Mouse (Mus musculus) hindbrain, embryonic 13.5 days (tissue): ENCODE measurements around the gene Rap1gap. TPM values are rescaled to one million over a fixed set of nuclear protein-coding genes. Genes with fewer than 3 reads are reported as not detected.

Source experiments
- ATAC-seq: fragments of 200-750 bp; cut with Nextera tagmentation; 2 replicates; pipeline ENCODE4 v1.8.0; 2017; ENCODE audit warnings: moderate TSS enrichment; ENCODE audit not compliant: low FRiP score
- H3K27ac ChIP-seq: fragments of 300-500 bp; sonication (generic); 2 replicates; pipeline ENCODE4 v1.5.1; 2015; ENCODE audit warnings: inconsistent platforms, mild to moderate bottlenecking, moderate library complexity
- H3K27me3 ChIP-seq: fragments of 300-500 bp; sonication (generic); 2 replicates; pipeline ENCODE4 v1.6.1; 2015; ENCODE audit warnings: mild to moderate bottlenecking, inconsistent platforms
- H3K36me3 ChIP-seq: fragments of 300-500 bp; sonication (generic); 2 replicates; pipeline ENCODE4 v1.6.1; 2015; ENCODE audit warnings: mild to moderate bottlenecking, inconsistent platforms
- H3K4me1 ChIP-seq: fragments of 300-500 bp; sonication (generic); replicated peaks from 2 replicates; pipeline ENCODE4 v1.6.1; 2015; ENCODE audit warnings: inconsistent platforms
- H3K4me2 ChIP-seq: fragments of 300-500 bp; sonication (generic); 2 replicates; pipeline ENCODE4 v1.6.1; 2015; ENCODE audit warnings: inconsistent platforms, mild to moderate bottlenecking, moderate library complexity
- H3K4me3 ChIP-seq: fragments of 300-500 bp; sonication (generic); 2 replicates; pipeline ENCODE4 v1.5.1; 2015; ENCODE audit warnings: mild to moderate bottlenecking, inconsistent platforms
- H3K9ac ChIP-seq: fragments of 300-500 bp; sonication (generic); 2 replicates; pipeline ENCODE4 v1.6.1; 2015; ENCODE audit warnings: mild to moderate bottlenecking, inconsistent platforms
- H3K9me3 ChIP-seq: fragments of 300-500 bp; sonication (generic); 2 replicates; pipeline ENCODE4 v1.6.1; 2016; ENCODE audit warnings: inconsistent platforms
- WGBS: fragments of 180-500 bp; shearing (Covaris S2); methylation state at CpG from one replicate; pipeline ENCODE4 v1.1.7; 2015; 5-methylcytosine and 5-hydroxymethylcytosine counted together
- polyA plus RNA-seq: library from polyadenylated mRNA; unstranded; fragments of >200 nt; fragmentation: Nextera tagmentation; extraction: Ambion mirVana; gene quantifications from 2 replicates; pipeline ENCODE4 v1.2.1, GENCODE M21; 2015

Rap1gap gene
- polyA plus RNA-seq, 1 experiment from 2014 or later, result 39.2 TPM

DNA sequence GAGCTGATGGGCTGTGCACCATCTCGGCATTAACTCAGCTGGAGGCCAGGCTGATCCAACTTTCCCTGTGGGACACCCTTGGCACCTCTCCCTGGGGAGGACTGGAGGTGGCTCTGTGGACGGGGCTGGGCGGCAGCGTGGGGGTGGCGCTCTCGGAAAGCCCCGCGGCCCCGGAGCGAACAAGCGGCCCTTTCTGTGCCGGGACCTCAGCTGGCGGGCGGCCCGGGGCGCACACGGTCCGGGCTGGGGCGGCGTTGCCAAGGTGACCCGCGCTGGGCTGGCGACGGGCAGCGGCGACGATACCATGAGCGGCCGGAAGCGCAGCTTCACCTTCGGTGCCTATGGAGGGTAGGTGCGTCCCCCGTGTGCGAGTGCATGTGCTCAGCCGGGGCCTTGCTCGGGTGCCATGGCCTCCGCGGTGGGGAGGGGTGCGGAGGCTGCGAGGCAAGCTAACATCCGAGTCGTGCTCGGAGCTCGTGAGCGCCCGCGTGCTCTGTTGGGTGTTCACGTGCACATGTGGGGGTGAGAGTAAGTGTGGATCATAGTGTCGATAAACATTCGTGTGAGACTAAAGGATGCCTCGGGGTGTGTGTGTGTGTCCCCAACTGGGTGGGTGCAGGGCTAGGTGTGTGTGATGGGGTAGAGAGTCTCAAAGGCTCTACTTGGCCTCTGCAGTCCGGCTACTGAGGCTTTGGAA, 17.0 kb downstream of the Rap1gap start:
- H3K4me1 ChIP-seq, result peaks cover 47% of the 10 kb centered on the region
- H3K36me3 ChIP-seq, result no peaks in the 10 kb centered on the region
- H3K9me3 ChIP-seq, result no peaks in the 10 kb centered on the region
- peak overlapping the region; percentile 71 for H3K9ac ChIP-seq
- ATAC-seq, result peak; percentile 33
- peak overlapping the region; percentile 77 for H3K27ac ChIP-seq
- peak overlapping the region; percentile 72 for H3K4me2 ChIP-seq
- peak overlapping the region; percentile 39 for H3K4me3 ChIP-seq
- H3K27me3 ChIP-seq, result peaks cover 48% of the 10 kb centered on the region
- WGBS, result 5% methylated on average over 52 of the region's 52 CpGs

GRCm38 (mm10) chr4:137682961-137683453, 18.5 kb downstream of the Rap1gap start:
- ATAC-seq, result no peak
- 44% methylated on average over 7 of the region's 7 CpGs for WGBS
- Histone ChIP-seq H3K36me3 (no peaks in the 10 kb centered on the region), H3K9ac (no peak overlapping the region), H3K4me1 (peaks cover 45% of the 10 kb centered on the region), H3K27ac (no peak overlapping the region), H3K9me3 (no peaks in the 10 kb centered on the region), H3K4me2 (no peak overlapping the region), H3K4me3 (no peak overlapping the region), H3K27me3 (peaks cover 40% of the 10 kb centered on the region)

DNA sequence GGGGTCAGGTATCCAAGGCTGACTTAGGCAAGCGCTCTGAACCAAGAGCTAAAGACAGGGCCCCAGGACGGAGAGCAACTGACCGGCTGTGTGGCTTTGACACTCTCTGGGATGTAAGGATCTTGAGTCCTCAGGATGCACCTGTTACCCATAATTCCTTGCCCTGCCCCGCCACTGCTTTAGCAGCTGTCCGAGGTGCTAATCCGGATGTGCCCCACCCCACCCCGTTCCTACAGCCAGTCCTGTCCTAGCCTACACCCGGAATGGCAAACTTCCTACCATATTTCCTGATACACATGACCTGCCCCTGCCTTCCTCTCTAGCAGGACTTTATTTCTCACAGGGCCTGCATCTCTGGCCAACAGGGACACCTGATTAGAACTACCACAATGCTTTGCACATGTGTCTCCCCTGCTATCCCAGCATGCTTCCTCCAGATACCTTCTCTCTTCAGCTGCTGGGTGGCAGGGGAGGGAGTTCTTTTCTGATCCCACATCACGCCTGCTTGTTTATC, 20.4 kb downstream of the Rap1gap start:
- peaks cover 37% of the 10 kb centered on the region for H3K27me3 ChIP-seq
- ATAC-seq, result no peak
- H3K4me1 ChIP-seq, result peaks cover 44% of the 10 kb centered on the region
- H3K4me2 ChIP-seq, result no peak overlapping the region
- peak overlapping the region; percentile 20; the same call in 1 of the 2 replicates for H3K9ac ChIP-seq
- H3K9me3 ChIP-seq, result no peaks in the 10 kb centered on the region
- WGBS, result 38% methylated on average over 9 of the region's 9 CpGs
- H3K4me3 ChIP-seq, result no peak overlapping the region
- no peaks in the 10 kb centered on the region for H3K36me3 ChIP-seq
- H3K27ac ChIP-seq, result no peak overlapping the region

GRCm38 (mm10) chr4:137686303-137686702, 21.8 kb downstream of the Rap1gap start:
- Histone ChIP-seq H3K4me1 (peaks cover 30% of the 10 kb centered on the region), H3K9ac (peak overlapping the region; percentile 43; the same call in 1 of the 2 replicates), H3K36me3 (no peaks in the 10 kb centered on the region), H3K4me3 (no peak overlapping the region), H3K27me3 (peaks cover 23% of the 10 kb centered on the region), H3K9me3 (no peaks in the 10 kb centered on the region), H3K4me2 (no peak overlapping the region), H3K27ac (no peak overlapping the region; the same call in 1 of the 2 replicates)
- no peak for ATAC-seq
- 41% methylated on average over 5 of the region's 5 CpGs for WGBS

GRCm38 (mm10) chr4:137687234-137687825, 22.8 kb downstream of the Rap1gap start:
- H3K36me3 ChIP-seq, result no peaks in the 10 kb centered on the region
- no peak for ATAC-seq
- no peak overlapping the region for H3K27ac ChIP-seq
- WGBS, result 82% methylated on average over 14 of the region's 14 CpGs
- H3K4me1 ChIP-seq, result peaks cover 20% of the 10 kb centered on the region
- H3K4me3 ChIP-seq, result no peak overlapping the region
- no peak overlapping the region for H3K9ac ChIP-seq
- H3K4me2 ChIP-seq, result no peak overlapping the region
- no peaks in the 10 kb centered on the region for H3K9me3 ChIP-seq
- peaks cover 15% of the 10 kb centered on the region for H3K27me3 ChIP-seq

DNA sequence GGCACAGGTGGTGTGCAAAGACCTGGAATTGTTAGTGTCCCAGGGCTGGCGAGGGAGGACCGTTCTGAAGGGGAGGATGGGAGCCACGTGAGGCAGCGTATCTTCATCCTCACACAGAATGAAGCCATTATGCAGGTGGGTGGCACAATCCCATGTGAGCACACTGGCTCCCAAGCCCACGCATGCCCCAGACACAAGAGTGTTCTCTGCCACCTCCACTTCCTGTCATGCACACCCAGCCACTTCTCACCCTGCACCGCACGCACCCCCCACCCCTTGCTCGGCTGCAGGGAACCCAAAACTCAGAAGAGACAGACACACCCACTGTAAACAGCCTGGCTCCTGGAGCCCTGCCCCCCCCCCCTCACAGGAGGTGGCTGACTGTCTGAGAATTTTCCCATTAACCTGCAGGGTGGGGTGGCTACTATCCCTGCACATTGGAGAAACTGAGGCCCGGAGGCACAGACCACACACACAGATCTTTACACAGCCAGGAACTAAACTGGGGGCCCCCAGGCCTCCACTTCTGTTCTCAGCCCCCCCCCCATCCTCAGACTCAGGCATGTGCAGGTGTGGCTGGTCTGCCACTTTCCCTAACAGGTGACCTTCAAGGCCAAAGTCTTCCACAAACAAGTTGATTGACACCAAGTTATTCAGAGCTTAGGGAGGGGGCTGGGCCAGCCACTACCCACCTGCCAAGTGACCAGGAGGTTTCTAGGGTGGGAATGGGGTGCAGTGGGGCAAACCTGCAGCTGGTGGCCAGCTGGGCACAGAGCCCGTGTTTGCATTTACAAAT, 27.8 kb downstream of the Rap1gap start:
- no peaks in the 10 kb centered on the region for H3K9me3 ChIP-seq
- H3K27me3 ChIP-seq, result no peaks in the 10 kb centered on the region
- no peak for ATAC-seq
- H3K4me3 ChIP-seq, result no peak overlapping the region
- H3K4me1 ChIP-seq, result peaks cover 11% of the 10 kb centered on the region
- 90% methylated on average over 10 of the region's 10 CpGs for WGBS
- H3K27ac ChIP-seq, result no peak overlapping the region
- H3K4me2 ChIP-seq, result no peak overlapping the region
- H3K9ac ChIP-seq, result no peak overlapping the region
- H3K36me3 ChIP-seq, result no peaks in the 10 kb centered on the region

GRCm38 (mm10) chr4:137695300-137695699, 30.8 kb downstream of the Rap1gap start:
- no peaks in the 10 kb centered on the region for H3K9me3 ChIP-seq
- H3K4me2 ChIP-seq, result no peak overlapping the region
- H3K27ac ChIP-seq, result peak overlapping the region; percentile 10; the same call in 1 of the 2 replicates
- no peak overlapping the region for H3K9ac ChIP-seq
- no peaks in the 10 kb centered on the region for H3K27me3 ChIP-seq
- H3K4me3 ChIP-seq, result no peak overlapping the region
- peaks cover 39% of the 10 kb centered on the region for H3K4me1 ChIP-seq
- no peaks in the 10 kb centered on the region for H3K36me3 ChIP-seq
- ATAC-seq, result no peak
- WGBS, result 82% methylated on average over 8 of the region's 8 CpGs

- Histone ChIP-seq H3K27me3 (no peaks in the 10 kb centered on the region), H3K4me3 (no peak overlapping the region), H3K36me3 (no peaks in the 10 kb centered on the region), H3K9ac (no peak overlapping the region), H3K4me1 (peaks cover 39% of the 10 kb centered on the region), H3K9me3 (no peaks in the 10 kb centered on the region), H3K4me2 (no peak overlapping the region), H3K27ac (peak overlapping the region; percentile 10; the same call in 1 of the 2 replicates)
- ATAC-seq, result no peak
- WGBS, result 30% methylated on average over 4 of the region's 4 CpGs
These were observed 31.4 kb downstream of the Rap1gap start for GRCm38 (mm10) chr4:137695900-137696299.

GRCm38 (mm10) chr4:137697156-137697885, 32.8 kb downstream of the Rap1gap start:
- no peak overlapping the region for H3K9ac ChIP-seq
- no peaks in the 10 kb centered on the region for H3K9me3 ChIP-seq
- no peaks in the 10 kb centered on the region for H3K36me3 ChIP-seq
- peak overlapping the region; percentile 36; the same call in 1 of the 2 replicates for H3K27ac ChIP-seq
- peaks cover 39% of the 10 kb centered on the region for H3K4me1 ChIP-seq
- 73% methylated on average over 13 of the region's 13 CpGs for WGBS
- no peak overlapping the region for H3K4me3 ChIP-seq
- no peak overlapping the region for H3K4me2 ChIP-seq
- no peak; the same call in 1 of the 2 replicates for ATAC-seq
- H3K27me3 ChIP-seq, result no peaks in the 10 kb centered on the region

DNA sequence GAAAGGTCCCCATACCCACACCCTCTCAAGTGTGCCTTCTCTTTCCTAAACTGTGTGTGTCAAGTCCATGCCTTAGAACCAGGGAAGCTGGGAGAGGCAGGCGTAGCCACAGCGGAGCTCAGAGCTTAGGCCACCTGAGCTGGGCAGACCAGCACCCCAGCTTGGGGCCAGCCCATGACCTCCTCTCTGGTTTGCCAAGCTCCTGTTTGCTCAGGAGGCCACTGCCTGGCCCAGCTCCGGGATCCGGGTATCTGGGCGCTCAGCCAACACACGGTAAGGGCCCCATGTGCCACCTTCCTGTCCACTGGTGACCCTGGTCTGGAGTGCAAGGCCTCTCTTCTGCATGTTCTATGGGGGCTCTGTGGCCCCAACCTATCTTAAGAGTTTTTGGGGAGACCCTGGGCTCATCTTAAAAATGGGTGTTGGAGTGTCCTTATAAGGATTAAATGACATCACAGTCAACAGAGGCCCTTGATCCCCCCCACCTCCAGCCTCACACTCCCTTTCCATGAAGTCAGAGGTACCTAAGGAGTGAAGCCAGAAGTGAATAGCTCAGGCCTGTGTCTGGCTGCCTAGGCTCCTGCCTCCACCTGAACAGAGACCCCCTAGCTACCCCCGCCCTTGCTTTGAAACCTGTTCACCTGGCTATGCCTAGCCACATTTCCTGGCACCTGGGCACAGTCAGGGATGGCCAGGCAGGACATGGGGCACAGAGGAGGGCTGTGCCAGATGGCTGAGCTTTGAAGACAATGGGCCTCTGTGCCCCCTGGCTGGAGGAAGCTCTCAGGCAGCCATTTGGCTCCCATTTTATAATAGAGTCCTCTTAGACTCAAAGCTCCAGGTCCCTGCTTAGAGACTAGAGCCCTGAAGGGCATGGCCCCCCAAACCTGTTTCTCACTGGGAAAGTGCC, 33.8 kb downstream of the Rap1gap start:
- H3K4me2 ChIP-seq, result no peak overlapping the region
- WGBS, result 77% methylated on average over 7 of the region's 7 CpGs
- H3K4me1 ChIP-seq, result peaks cover 39% of the 10 kb centered on the region
- H3K27me3 ChIP-seq, result no peaks in the 10 kb centered on the region
- H3K9ac ChIP-seq, result no peak overlapping the region
- H3K4me3 ChIP-seq, result no peak overlapping the region
- no peaks in the 10 kb centered on the region for H3K9me3 ChIP-seq
- 0 out of 2 replicates have a peak, but pooled peaks have one; percentile 24 for ATAC-seq
- H3K27ac ChIP-seq, result peak overlapping the region; percentile 44
- no peaks in the 10 kb centered on the region for H3K36me3 ChIP-seq
